Mouse (Mus musculus) olfactory bulb, adult 2 months (tissue): ENCODE data around the gene Crnkl1.

Experiments used
- CTCF ChIP-seq: fragments of 200-500 bp; IDR thresholded peaks from 2 replicates; pipeline ENCODE4 v1.5.1; 2012; ENCODE audit warnings: low read depth, mild to moderate bottlenecking, low read length, moderate library complexity; ENCODE audit not compliant: insufficient read depth
- POLR2A ChIP-seq: fragments of 200-500 bp; IDR thresholded peaks from 2 replicates; pipeline ENCODE4 v1.6.1; 2012; ENCODE audit warnings: mild to moderate bottlenecking, low read depth, low read length, moderate library complexity; ENCODE audit not compliant: insufficient read depth

- TF ChIP-seq CTCF, result no peak
- no peak for TF ChIP-seq POLR2A
Measured at GRCm38 (mm10) chr2:145903983-145904616, 30.7 kb downstream of the Crnkl1 start.
